Mouse (Mus musculus): ENCODE results near the gene Sema4b.

- TF ChIP-seq CTCF (IDR thresholded peaks at IDR 0.05; ENCODE audit: low read depth): no peak
- no peak for TF ChIP-seq EP300 (IDR thresholded peaks at IDR 0.05; ENCODE audit: low read depth)
Observed at GRCm38 (mm10) chr7:80199286-80199685, 12.6 kb downstream of the Sema4b start.

Data from liver, embryonic 14.5 days (tissue).